Mouse (Mus musculus): ENCODE measurements at regions not wholly inside any gene's neighbourhood (a gene's known extent, or its start where the extent isn't known, plus 50 kb on each side); places are given as distances from the start of the nearest gene placed in this dataset.

DNA sequence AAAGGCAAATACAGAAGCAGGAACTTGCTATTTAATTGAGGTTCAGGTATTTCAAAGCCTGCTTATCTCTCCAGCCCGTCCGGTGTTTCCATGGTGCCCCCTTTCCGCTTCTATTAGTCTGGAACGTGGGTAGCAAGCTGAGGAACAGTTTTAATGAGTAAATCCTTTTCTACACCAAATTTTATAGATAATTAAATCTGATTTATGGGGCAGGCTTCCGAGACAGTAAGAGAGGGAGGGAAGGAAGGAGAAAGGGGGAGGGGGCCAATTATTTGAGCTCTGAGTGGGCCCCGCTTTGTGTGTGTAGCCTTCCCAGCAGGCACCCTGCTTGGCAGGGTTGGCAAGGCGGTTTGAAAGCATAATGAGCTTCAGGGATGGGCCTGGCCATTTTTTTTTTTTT is 165.4 kb upstream of the Ptbp2 start:
- TF ChIP-seq CTCF (IDR thresholded peaks at IDR 0.05; ENCODE audit: borderline replicate concordance, extremely low read depth, insufficient read depth, insufficient read length) (no peak), POLR2A (IDR thresholded peaks at IDR 0.05; ENCODE audit: borderline replicate concordance, extremely low read depth, insufficient read depth, insufficient read length, poor library complexity, severe bottlenecking) (no peak)

All from brain, embryonic 14.5 days (tissue).